Mouse (Mus musculus) monocyte, adult 2 months (primary cell): Measurements from ENCODE around the gene E130311K13Rik.

Experiments used
- DNase-seq, 2 experiments: peaks; one replicate each; pipeline ENCODE4 v3.0.0; 2022; ENCODE audit warnings: low spot score in 2 of 2, low read depth in 1 of 2

E130311K13Rik gene

GRCm38 (mm10) chr3:63928878-63929859, at the start of gene E130311K13Rik:
TSS of gene E130311K13Rik (minus strand) at chr3:63929472.
- DNase-seq = peak; percentile 58 to 83

GRCm38 (mm10) chr3:63977895-63978294, 48.6 kb upstream of the E130311K13Rik start:
- DNase-seq = no peak

- DNase-seq = peak; percentile 67 to 88
Measured at GRCm38 (mm10) chr3:63975955-63976908, 47.0 kb upstream of the E130311K13Rik start, which contains the start of gene Gmps. TSS of gene Gmps (plus strand) at chr3:63976106.

GRCm38 (mm10) chr3:63965929-63966328, 36.7 kb upstream of the E130311K13Rik start:
- DNase-seq = no peak

GRCm38 (mm10) chr3:63964922-63965249, 35.6 kb upstream of the E130311K13Rik start:
- DNase-seq = no peak

GRCm38 (mm10) chr3:63964100-63964921, 35.0 kb upstream of the E130311K13Rik start, which contains the start of gene Slc33a1:
TSS of gene Slc33a1 (minus strand) at chr3:63964768.
- DNase-seq = peak; percentile 97 to 98

GRCm38 (mm10) chr3:63963421-63964099, 34.3 kb upstream of the E130311K13Rik start:
- no peak for DNase-seq

- DNase-seq = no peak
Measured at GRCm38 (mm10) chr3:63949837-63950236, 20.6 kb upstream of the E130311K13Rik start.

- no peak for DNase-seq
Measured at GRCm38 (mm10) chr3:63941204-63941850, 12.1 kb upstream of the E130311K13Rik start.

- DNase-seq = no peak
Measured at GRCm38 (mm10) chr3:63938928-63939327, 9.7 kb upstream of the E130311K13Rik start.

- DNase-seq = peak in 1 of 2 experiments; percentile 1
Measured at GRCm38 (mm10) chr3:63919634-63920033, 9.6 kb downstream of the E130311K13Rik start.

GRCm38 (mm10) chr3:63910301-63910700, 19.0 kb downstream of the E130311K13Rik start:
- no peak for DNase-seq

- DNase-seq = no peak
Measured at GRCm38 (mm10) chr3:63905241-63905640, 24.0 kb downstream of the E130311K13Rik start.

GRCm38 (mm10) chr3:63904157-63904556, 25.1 kb downstream of the E130311K13Rik start:
- DNase-seq = no peak

GRCm38 (mm10) chr3:63900021-63900571, 29.2 kb downstream of the E130311K13Rik start:
- no peak for DNase-seq

- DNase-seq = no peak
Measured at GRCm38 (mm10) chr3:63899309-63899695, 30.0 kb downstream of the E130311K13Rik start, which contains the start of gene Plch1. TSS of gene Plch1 (minus strand) at chr3:63899472.

- no peak for DNase-seq
Measured at GRCm38 (mm10) chr3:63898581-63899308, 30.5 kb downstream of the E130311K13Rik start.

GRCm38 (mm10) chr3:63897177-63897576, 32.1 kb downstream of the E130311K13Rik start:
- no peak for DNase-seq
